Mouse (Mus musculus): ENCODE measurements at regions not wholly inside any gene's neighbourhood (a gene's known extent, or its start where the extent isn't known, plus 50 kb on each side); places are given as distances from the start of the nearest gene placed in this dataset.

- H3K4me1 ChIP-seq (replicated peaks; ENCODE audit: insufficient read depth, low read length) = no peaks in the 10 kb centered on the region
- H3K4me3 ChIP-seq (replicated peaks; ENCODE audit: low read depth, low read length) = no peak overlapping the region
- ATAC-seq (replicated peaks; ENCODE audit: low FRiP score, low read depth) (no peak), DNase-seq (ENCODE audit: low spot score) (no peak)
- no peak overlapping the region for H3K4me2 ChIP-seq (ENCODE audit: low read length)
- H3K27me3 ChIP-seq (ENCODE audit: insufficient read depth, low read length) = no peaks in the 10 kb centered on the region
- H3K27ac ChIP-seq = no peak overlapping the region
- H3K9me3 ChIP-seq (replicated peaks; ENCODE audit: low read length) = no peaks in the 10 kb centered on the region
- 56% methylated on average over 12 of the region's 12 CpGs for WGBS
- no peak for TF ChIP-seq CTCF (IDR thresholded peaks at IDR 0.05; ENCODE audit: low read depth)
- no peak overlapping the region for H3K9ac ChIP-seq (ENCODE audit: low read depth, low read length)
- no peaks in the 10 kb centered on the region for H3K36me3 ChIP-seq (ENCODE audit: insufficient read depth, low read length)
Measured at GRCm38 (mm10) chr3:149169442-149169841, 179.1 kb upstream of the Adgrl2 start.

- ATAC-seq (replicated peaks; ENCODE audit: low FRiP score, low read depth) (no peak; the same call in 1 of the 2 replicates), DNase-seq (ENCODE audit: low spot score) (no peak)
- Histone ChIP-seq H3K9me3 (replicated peaks; ENCODE audit: low read length) (no peaks in the 10 kb centered on the region), H3K27me3 (ENCODE audit: insufficient read depth, low read length) (no peaks in the 10 kb centered on the region), H3K4me1 (replicated peaks; ENCODE audit: insufficient read depth, low read length) (no peaks in the 10 kb centered on the region), H3K27ac (no peak overlapping the region), H3K36me3 (ENCODE audit: insufficient read depth, low read length) (no peaks in the 10 kb centered on the region), H3K4me2 (ENCODE audit: low read length) (no peak overlapping the region), H3K4me3 (replicated peaks; ENCODE audit: low read depth, low read length) (no peak overlapping the region), H3K9ac (ENCODE audit: low read depth, low read length) (no peak overlapping the region)
- TF ChIP-seq CTCF (IDR thresholded peaks at IDR 0.05; ENCODE audit: low read depth) = no peak
- 62% methylated on average over 3 of the region's 3 CpGs for WGBS
Measured at GRCm38 (mm10) chr3:149167997-149168396, 177.6 kb upstream of the Adgrl2 start.

- Histone ChIP-seq H3K9ac (ENCODE audit: low read depth, low read length) (no peak overlapping the region), H3K27ac (no peak overlapping the region), H3K27me3 (ENCODE audit: insufficient read depth, low read length) (no peaks in the 10 kb centered on the region), H3K4me2 (ENCODE audit: low read length) (no peak overlapping the region), H3K4me3 (replicated peaks; ENCODE audit: low read depth, low read length) (no peak overlapping the region), H3K9me3 (replicated peaks; ENCODE audit: low read length) (no peaks in the 10 kb centered on the region), H3K36me3 (ENCODE audit: insufficient read depth, low read length) (no peaks in the 10 kb centered on the region), H3K4me1 (replicated peaks; ENCODE audit: insufficient read depth, low read length) (no peaks in the 10 kb centered on the region)
- TF ChIP-seq CTCF (IDR thresholded peaks at IDR 0.05; ENCODE audit: low read depth) = no peak
- DNase-seq (ENCODE audit: low spot score) (no peak), ATAC-seq (replicated peaks; ENCODE audit: low FRiP score, low read depth) (no peak; the same call in 1 of the 2 replicates)
- WGBS = 33% methylated on average over 4 of the region's 4 CpGs
Measured at GRCm38 (mm10) chr3:149164804-149165203, 174.4 kb upstream of the Adgrl2 start.

DNA sequence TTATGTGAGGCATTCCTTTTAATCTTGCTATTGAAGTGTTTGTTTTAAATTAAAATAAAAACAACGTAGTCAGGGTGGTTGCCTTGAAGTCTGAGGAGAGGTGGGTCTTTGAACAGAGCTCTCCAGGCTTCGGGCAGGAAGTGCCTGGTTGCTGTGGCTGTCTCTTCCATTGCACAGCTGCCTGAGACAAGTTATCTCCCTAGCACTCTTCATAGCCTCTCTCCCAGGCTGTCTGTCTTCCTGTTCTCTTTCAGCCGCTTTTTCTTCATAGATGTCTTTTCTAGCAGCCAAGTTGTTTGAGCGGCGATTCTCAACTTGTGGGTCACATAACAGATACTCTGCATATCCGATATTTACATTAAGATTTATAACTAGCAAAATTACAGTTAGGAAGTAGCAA lies 173.2 kb upstream of the Adgrl2 start:
- no peak overlapping the region for H3K9ac ChIP-seq (ENCODE audit: low read depth, low read length)

GRCm38 (mm10) chr3:149160833-149161232 lies 170.5 kb upstream of the Adgrl2 start:
- Histone ChIP-seq H3K4me3 (replicated peaks; ENCODE audit: low read depth, low read length) (no peak overlapping the region), H3K27me3 (ENCODE audit: insufficient read depth, low read length) (no peaks in the 10 kb centered on the region), H3K9me3 (replicated peaks; ENCODE audit: low read length) (no peaks in the 10 kb centered on the region), H3K4me1 (replicated peaks; ENCODE audit: insufficient read depth, low read length) (no peaks in the 10 kb centered on the region), H3K36me3 (ENCODE audit: insufficient read depth, low read length) (no peaks in the 10 kb centered on the region), H3K27ac (no peak overlapping the region), H3K9ac (ENCODE audit: low read depth, low read length) (no peak overlapping the region), H3K4me2 (ENCODE audit: low read length) (no peak overlapping the region)
- ATAC-seq (replicated peaks; ENCODE audit: low FRiP score, low read depth) (no peak), DNase-seq (ENCODE audit: low spot score) (no peak)
- no peak for TF ChIP-seq CTCF (IDR thresholded peaks at IDR 0.05; ENCODE audit: low read depth)
- WGBS = 84% methylated on average over 11 of the region's 11 CpGs

More for the DNA sequence above, 173.2 kb upstream of the Adgrl2 start:
- no peaks in the 10 kb centered on the region for H3K4me1 ChIP-seq (replicated peaks; ENCODE audit: insufficient read depth, low read length)
- H3K4me2 ChIP-seq (ENCODE audit: low read length) = no peak overlapping the region
- WGBS = 64% methylated on average over 6 of the region's 6 CpGs
- ATAC-seq (replicated peaks; ENCODE audit: low FRiP score, low read depth) (no peak), DNase-seq (ENCODE audit: low spot score) (no peak)
- no peaks in the 10 kb centered on the region for H3K27me3 ChIP-seq (ENCODE audit: insufficient read depth, low read length)
- H3K36me3 ChIP-seq (ENCODE audit: insufficient read depth, low read length) = no peaks in the 10 kb centered on the region
- no peak for TF ChIP-seq CTCF (IDR thresholded peaks at IDR 0.05; ENCODE audit: low read depth)
- no peak overlapping the region for H3K27ac ChIP-seq
- no peaks in the 10 kb centered on the region for H3K9me3 ChIP-seq (replicated peaks; ENCODE audit: low read length)
- no peak overlapping the region for H3K4me3 ChIP-seq (replicated peaks; ENCODE audit: low read depth, low read length)

DNA sequence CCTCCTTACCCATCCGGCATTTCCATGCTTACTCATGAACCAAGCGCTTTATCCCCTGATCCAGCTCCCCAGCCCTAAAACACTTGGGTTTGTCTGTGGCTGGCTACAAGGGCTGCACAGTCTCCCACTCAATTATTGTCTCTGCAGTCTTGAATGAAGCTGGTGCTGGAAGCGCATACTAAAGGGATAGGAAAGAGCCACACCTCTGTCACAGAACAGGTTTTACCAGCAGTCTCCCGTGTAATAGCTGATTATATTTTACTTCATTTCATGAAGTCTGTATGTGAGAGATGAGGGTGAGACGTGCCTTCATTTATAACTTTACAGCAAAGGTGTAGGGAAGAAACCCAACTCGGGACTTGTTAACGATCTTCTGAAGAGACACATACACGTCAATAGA lies 167.0 kb upstream of the Adgrl2 start:
- TF ChIP-seq CTCF (IDR thresholded peaks at IDR 0.05; ENCODE audit: low read depth) = no peak
- H3K4me3 ChIP-seq (replicated peaks; ENCODE audit: low read depth, low read length) = no peak overlapping the region
- ATAC-seq (replicated peaks; ENCODE audit: low FRiP score, low read depth) = no peak
- H3K4me2 ChIP-seq (ENCODE audit: low read length) = no peak overlapping the region
- no peak overlapping the region for H3K9ac ChIP-seq (ENCODE audit: low read depth, low read length)
- 90% methylated on average over 8 of the region's 8 CpGs for WGBS
- no peaks in the 10 kb centered on the region for H3K9me3 ChIP-seq (replicated peaks; ENCODE audit: low read length)
- no peaks in the 10 kb centered on the region for H3K36me3 ChIP-seq (ENCODE audit: insufficient read depth, low read length)
- H3K27ac ChIP-seq = no peak overlapping the region
- no peak for DNase-seq (ENCODE audit: low spot score)
- no peaks in the 10 kb centered on the region for H3K4me1 ChIP-seq (replicated peaks; ENCODE audit: insufficient read depth, low read length)
- H3K27me3 ChIP-seq (ENCODE audit: insufficient read depth, low read length) = no peaks in the 10 kb centered on the region

DNA sequence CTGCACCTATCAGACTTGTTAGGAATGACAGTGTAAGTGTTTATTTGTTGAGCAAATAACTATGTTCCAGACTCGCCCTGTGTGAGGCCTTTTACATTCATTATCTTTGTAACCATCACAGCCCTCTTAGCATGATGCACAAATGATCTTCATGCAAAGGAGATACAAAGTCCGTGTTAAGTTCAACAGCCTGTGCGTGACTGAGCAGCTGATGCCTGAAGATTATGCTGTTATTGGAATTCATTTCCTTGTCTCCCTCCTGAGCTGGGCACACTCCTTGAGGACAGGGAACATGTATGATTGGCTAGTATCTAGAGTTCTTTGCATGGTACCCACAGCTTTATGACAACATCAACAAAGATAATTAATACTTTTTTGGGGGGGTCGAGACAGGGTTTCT lies 162.0 kb upstream of the Adgrl2 start:
- H3K4me3 ChIP-seq (replicated peaks; ENCODE audit: low read depth, low read length) = no peak overlapping the region
- ATAC-seq (replicated peaks; ENCODE audit: low FRiP score, low read depth) (no peak), DNase-seq (ENCODE audit: low spot score) (no peak)
- no peaks in the 10 kb centered on the region for H3K36me3 ChIP-seq (ENCODE audit: insufficient read depth, low read length)
- WGBS = 81% methylated on average over 4 of the region's 4 CpGs
- no peak overlapping the region for H3K9ac ChIP-seq (ENCODE audit: low read depth, low read length)
- no peaks in the 10 kb centered on the region for H3K9me3 ChIP-seq (replicated peaks; ENCODE audit: low read length)
- no peaks in the 10 kb centered on the region for H3K27me3 ChIP-seq (ENCODE audit: insufficient read depth, low read length)
- no peak overlapping the region for H3K27ac ChIP-seq
- H3K4me2 ChIP-seq (ENCODE audit: low read length) = no peak overlapping the region
- TF ChIP-seq CTCF (IDR thresholded peaks at IDR 0.05; ENCODE audit: low read depth) = no peak
- H3K4me1 ChIP-seq (replicated peaks; ENCODE audit: insufficient read depth, low read length) = no peaks in the 10 kb centered on the region

All from kidney, postnatal 0 days (tissue).